Comparison of ENCODE assay signal across 8 mouse cellular contexts in the genomic region with DNA sequence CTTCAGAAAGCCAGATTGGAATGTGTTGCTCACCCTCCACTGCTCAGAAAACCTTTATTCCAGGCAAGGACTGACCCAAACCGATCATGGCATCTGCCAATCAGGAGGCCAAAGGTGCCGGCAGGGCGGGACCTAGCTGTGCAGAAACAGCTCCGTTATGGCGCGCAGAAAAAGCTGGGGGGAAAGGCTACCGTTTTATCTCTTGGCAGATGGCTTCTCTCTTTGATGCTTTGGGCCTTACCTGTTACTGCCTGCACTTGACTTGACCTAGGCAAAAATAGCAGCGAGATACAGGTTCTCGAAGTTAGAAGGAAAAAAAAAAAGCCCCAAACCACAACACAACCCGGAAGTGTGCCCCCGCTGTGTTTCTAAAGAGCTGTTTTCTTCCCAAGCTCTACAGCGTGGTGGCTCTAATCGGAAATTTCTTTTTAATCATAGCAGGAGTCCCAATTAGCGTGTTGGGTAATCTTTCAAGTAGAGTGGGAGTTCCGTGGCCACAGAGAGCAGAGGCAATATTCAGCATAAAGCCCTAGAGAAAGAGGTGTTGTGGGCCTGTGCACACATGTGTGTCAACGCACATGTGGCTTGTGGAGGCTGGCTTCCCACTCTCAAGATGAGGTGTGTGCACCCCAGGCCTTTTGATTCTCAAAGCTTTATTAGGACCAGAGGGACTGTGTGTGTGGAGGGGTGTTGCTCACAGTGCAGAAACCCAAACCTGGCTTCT.
DNase-seq lines count a peak whose midpoint lies in the region; ATAC-seq and TF ChIP-seq lines count a peak whose summit lies in the region.

No protein-coding gene starts in this region.

- TF ChIP-seq EP300 in heart, postnatal 0 days (IDR thresholded peaks at IDR 0.05; ENCODE audit: low read depth), result no peak

- H3K27me3 ChIP-seq in heart, embryonic 12.5 days (replicated peaks), result peaks cover 18% of the 10 kb centered on the region; the same call in 1 of the 2 replicates
- no peaks in the 10 kb centered on the region for H3K27me3 ChIP-seq in heart, postnatal 0 days (ENCODE audit: control insufficient read depth, insufficient read depth, low read length)
- peaks cover 35% of the 10 kb centered on the region for H3K27me3 ChIP-seq in limb, embryonic 13.5 days

- intact Hi-C loops in heart, postnatal 36 days (cut with DNase I), result no loop called here
- intact Hi-C loops in gastrocnemius, postnatal 36 days (cut with DNase I), result loop anchor here (5.0 kb wide), 1 partner anchor 37 kb away; no protein-coding TSS in a partner anchor

- DNase-seq in heart, postnatal 36 days, result no peak
- DNase-seq in adrenal gland, postnatal 36 days, result peak; percentile 40 to 50
- no peak for DNase-seq in heart, postnatal 0 days (ENCODE audit: low spot score)
- peak; percentile 29 to 35 for DNase-seq in natural killer cell, adult 2 months (ENCODE audit: low spot score in 2 of 2)
- peak; percentile 64 for DNase-seq in yolk sac, embryonic 10.5 days (ENCODE audit: low spot score)
- no peak for DNase-seq in gastrocnemius, postnatal 36 days

- ATAC-seq in heart, embryonic 12.5 days (ENCODE audit: insufficient number of reproducible peaks, low FRiP score), result no peak
- ATAC-seq in heart, postnatal 0 days (ENCODE audit: insufficient read depth, low read depth), result no peak; the same call in 1 of the 2 replicates
- ATAC-seq in limb, embryonic 13.5 days (ENCODE audit: low FRiP score, low read depth), result no peak

- peak overlapping the region; percentile 24 for H3K4me3 ChIP-seq in heart, embryonic 12.5 days
- peak overlapping the region; percentile 24 for H3K4me3 ChIP-seq in heart, postnatal 0 days (ENCODE audit: low read depth, low read length)
- peak overlapping the region; percentile 23 for H3K4me3 ChIP-seq in limb, embryonic 13.5 days

- H3K4me1 ChIP-seq in heart, embryonic 12.5 days (replicated peaks), result peaks cover 65% of the 10 kb centered on the region
- H3K4me1 ChIP-seq in heart, postnatal 0 days (ENCODE audit: control insufficient read depth, insufficient read depth), result peaks cover 34% of the 10 kb centered on the region
- H3K4me1 ChIP-seq in limb, embryonic 13.5 days, result peaks cover 53% of the 10 kb centered on the region

- H3K9ac ChIP-seq in heart, embryonic 12.5 days, result peak overlapping the region; percentile 53; the same call in 1 of the 2 replicates
- 0 out of 2 replicates have a peak overlapping the region, but pooled peaks have one; percentile 17 for H3K9ac ChIP-seq in heart, postnatal 0 days (replicated peaks; ENCODE audit: low read depth, low read length)
- peak overlapping the region; percentile 35 for H3K9ac ChIP-seq in limb, embryonic 13.5 days

- H3K36me3 ChIP-seq in heart, embryonic 12.5 days, result no peaks in the 10 kb centered on the region
- H3K36me3 ChIP-seq in heart, postnatal 0 days (replicated peaks; ENCODE audit: control insufficient read depth, insufficient read depth, low read length), result no peaks in the 10 kb centered on the region
- H3K36me3 ChIP-seq in limb, embryonic 13.5 days, result no peaks in the 10 kb centered on the region

- peak overlapping the region; percentile 66 for H3K4me2 ChIP-seq in heart, embryonic 12.5 days
- H3K4me2 ChIP-seq in heart, postnatal 0 days (ENCODE audit: low read depth, low read length), result peak overlapping the region; percentile 55
- H3K4me2 ChIP-seq in limb, embryonic 13.5 days (replicated peaks), result peak overlapping the region; percentile 60

- TF ChIP-seq CTCF in heart, postnatal 0 days (IDR thresholded peaks at IDR 0.05; ENCODE audit: low read depth), result no peak

- 7% methylated on average over 16 of the region's 16 CpGs for WGBS in heart, embryonic 12.5 days
- 5% methylated on average over 16 of the region's 16 CpGs for WGBS in heart, postnatal 0 days
- 5% methylated on average over 16 of the region's 16 CpGs for WGBS in limb, embryonic 13.5 days

- H3K27ac ChIP-seq in heart, embryonic 12.5 days (ENCODE audit: poor library complexity, severe bottlenecking), result peak overlapping the region; percentile 66
- peak overlapping the region; percentile 36; the same call in 1 of the 2 replicates for H3K27ac ChIP-seq in heart, postnatal 0 days (ENCODE audit: low read depth)
- no peak overlapping the region for H3K27ac ChIP-seq in limb, embryonic 13.5 days

- H3K9me3 ChIP-seq in heart, embryonic 12.5 days (replicated peaks), result no peaks in the 10 kb centered on the region
- no peaks in the 10 kb centered on the region for H3K9me3 ChIP-seq in heart, postnatal 0 days (replicated peaks; ENCODE audit: control insufficient read depth, low read length)
- no peaks in the 10 kb centered on the region for H3K9me3 ChIP-seq in limb, embryonic 13.5 days

Comparison
In these comparisons a context has a peak if more than half of its experiments do, and no peak if none do; other contexts are left out.
1. DNase-seq: peak in adrenal gland, postnatal 36 days (2 of 2), natural killer cell, adult 2 months (2 of 2) and yolk sac, embryonic 10.5 days (single experiment); none in heart, postnatal 36 days (0 of 2), heart, postnatal 0 days (single experiment) and gastrocnemius, postnatal 36 days (0 of 2).
2. Peak in every context shown above with its lines, with median percentiles within 50 percentile points of each other: H3K4me2 ChIP-seq, H3K4me3 ChIP-seq and H3K9ac ChIP-seq.